Mouse (Mus musculus) embryonic facial prominence, embryonic 11.5 days (tissue): ENCODE results near the gene Wtip. TPM values are rescaled to one million over a fixed set of nuclear protein-coding genes. Genes with fewer than 3 reads are reported as not detected.
"Not testable (repeated sequence)": the region's sequence is repeated elsewhere in the genome, so short reads cannot be mapped to it uniquely, and the experiment has no call there.

Source experiments
- ATAC-seq: fragments of 200-750 bp; cut with Nextera tagmentation; replicated peaks from 2 replicates; pipeline ENCODE4 v1.8.0; 2017; ENCODE audit warnings: low read depth; ENCODE audit not compliant: insufficient number of reproducible peaks, low FRiP score, low TSS enrichment
- DNase-seq: peaks from one replicate; pipeline ENCODE4 v3.0.0-alpha.2; 2015; ENCODE audit warnings: low spot score
- H3K27ac ChIP-seq: fragments of 300-500 bp; sonication (generic); replicated peaks from 2 replicates; pipeline ENCODE4 v1.5.1; 2014; ENCODE audit warnings: mild to moderate bottlenecking, low read depth, low read length, control low read depth
- H3K27me3 ChIP-seq: fragments of 300-500 bp; sonication (generic); 2 replicates; pipeline ENCODE4 v1.6.1; 2014; ENCODE audit warnings: mild to moderate bottlenecking, low read length, moderate library complexity, mixed read lengths; ENCODE audit not compliant: control insufficient read depth, insufficient read depth
- H3K36me3 ChIP-seq: fragments of 300-500 bp; sonication (generic); replicated peaks from 2 replicates; pipeline ENCODE4 v1.6.1; 2014; ENCODE audit warnings: low read depth, mild to moderate bottlenecking, low read length, moderate library complexity, mixed read lengths; ENCODE audit not compliant: control insufficient read depth, insufficient read depth
- H3K4me1 ChIP-seq: fragments of 300-500 bp; sonication (generic); 2 replicates; pipeline ENCODE4 v1.6.1; 2014; ENCODE audit warnings: low read length, mixed read lengths; ENCODE audit not compliant: control insufficient read depth, insufficient read depth
- H3K4me2 ChIP-seq: fragments of 300-500 bp; sonication (generic); 2 replicates; pipeline ENCODE4 v1.6.1; 2014; ENCODE audit warnings: low read depth, mild to moderate bottlenecking, control low read depth, low read length, moderate library complexity
- H3K4me3 ChIP-seq: fragments of 300-500 bp; sonication (generic); 2 replicates; pipeline ENCODE4 v1.5.1; 2014; ENCODE audit warnings: low read depth, low read length, control low read depth
- H3K9ac ChIP-seq: fragments of 300-500 bp; sonication (generic); replicated peaks from 2 replicates; pipeline ENCODE4 v1.6.1; 2014; ENCODE audit warnings: mild to moderate bottlenecking, control low read depth, low read length
- H3K9me3 ChIP-seq: fragments of 300-500 bp; sonication (generic); replicated peaks from 2 replicates; pipeline ENCODE4 v1.6.1; 2016; ENCODE audit warnings: mild to moderate bottlenecking, low read length, inconsistent platforms, mixed read lengths; ENCODE audit not compliant: control insufficient read depth
- WGBS: fragments of 180-500 bp; shearing (Covaris S2); extraction: QIAGEN DNeasy Blood & Tissue Kit; methylation state at CpG from one replicate; pipeline ENCODE4 v1.1.7; 2014; 5-methylcytosine and 5-hydroxymethylcytosine counted together
- polyA plus RNA-seq: library from polyadenylated mRNA; unstranded; fragments of >200 nt; fragmentation: Nextera tagmentation; extraction: Ambion mirVana; gene quantifications from 2 replicates; pipeline ENCODE4 v1.2.1, GENCODE M21; 2014

The Wtip gene
- polyA plus RNA-seq, 1 experiment from 2014 or later: 6.7 TPM

GRCm38 (mm10) chr7:34109190-34109589 lies 23.9 kb downstream of the Wtip start:
- ATAC-seq: no peak
- H3K4me3 ChIP-seq: no peak overlapping the region
- H3K9ac ChIP-seq: no peak overlapping the region
- H3K4me2 ChIP-seq: no peak overlapping the region
- H3K9me3 ChIP-seq: no peaks in the 10 kb centered on the region
- H3K27me3 ChIP-seq: no peaks in the 10 kb centered on the region
- no peaks in the 10 kb centered on the region for H3K4me1 ChIP-seq
- WGBS: 82% methylated on average over 5 of the region's 5 CpGs
- H3K27ac ChIP-seq: no peak overlapping the region
- H3K36me3 ChIP-seq: peaks cover 3% of the 10 kb centered on the region
- no peak for DNase-seq

- Histone ChIP-seq H3K9me3 (no peaks in the 10 kb centered on the region), H3K36me3 (no peaks in the 10 kb centered on the region), H3K27me3 (no peaks in the 10 kb centered on the region), H3K27ac (no peak overlapping the region), H3K4me1 (no peaks in the 10 kb centered on the region), H3K4me3 (no peak overlapping the region), H3K4me2 (no peak overlapping the region), H3K9ac (no peak overlapping the region)
- DNase-seq: no peak
- ATAC-seq: no peak
Observed at GRCm38 (mm10) chr7:34101276-34101675, 31.8 kb downstream of the Wtip start.

GRCm38 (mm10) chr7:34100002-34100401 lies 33.1 kb downstream of the Wtip start:
- Histone ChIP-seq H3K27ac (no peak overlapping the region), H3K36me3 (no peaks in the 10 kb centered on the region), H3K4me3 (no peak overlapping the region), H3K4me2 (no peak overlapping the region), H3K27me3 (no peaks in the 10 kb centered on the region), H3K4me1 (no peaks in the 10 kb centered on the region), H3K9ac (no peak overlapping the region), H3K9me3 (no peaks in the 10 kb centered on the region)
- WGBS: 80% methylated on average over 2 of the region's 2 CpGs
- DNase-seq (no peak), ATAC-seq (no peak)

- no peaks in the 10 kb centered on the region; the same call in 1 of the 2 replicates for H3K9me3 ChIP-seq
- no peaks in the 10 kb centered on the region for H3K4me1 ChIP-seq
- 75% methylated on average over 3 of the region's 3 CpGs for WGBS
- H3K4me3 ChIP-seq: no peak within 1 kb of the TSS
- no peak within 1 kb of the TSS for H3K4me2 ChIP-seq
- no peak within 1 kb of the TSS for H3K27ac ChIP-seq
- no peak within 1 kb of the TSS for H3K9ac ChIP-seq
- H3K36me3 ChIP-seq: no peaks in the 10 kb centered on the region
- no peak for ATAC-seq
- no peak for DNase-seq
- H3K27me3 ChIP-seq: no peaks in the 10 kb centered on the region
Observed at GRCm38 (mm10) chr7:34094911-34095481, 38.1 kb downstream of the Wtip start, which contains the start of gene Scgb1b30. Scgb1b30 (plus strand) TSS chr7:34095431.

GRCm38 (mm10) chr7:34068132-34068531 lies 64.9 kb downstream of the Wtip start:
- not testable (repeated sequence) for H3K9ac ChIP-seq, H3K4me3 ChIP-seq, H3K27me3 ChIP-seq, H3K4me1 ChIP-seq, H3K4me2 ChIP-seq, DNase-seq, H3K9me3 ChIP-seq, ATAC-seq, H3K36me3 ChIP-seq, H3K27ac ChIP-seq
- WGBS: 77% methylated on average over 5 of the region's 5 CpGs

Other genes starting within 250 kb of the Wtip start
- gene Scgb2b26, start 188.2 kb downstream of the Wtip start, polyA plus RNA-seq: not detected in 2 replicates
- gene Scgb2b27, start 119.3 kb downstream of the Wtip start, polyA plus RNA-seq: not detected in 2 replicates
- gene Scgb1b27, start 111.8 kb downstream of the Wtip start, polyA plus RNA-seq: not detected in 2 replicates
- not detected in 2 replicates for gene Scgb1b30, start 37.8 kb downstream of the Wtip start, polyA plus RNA-seq
- 285 and 288 TPM in 2 replicates for gene Uba2, start 36.3 kb upstream of the Wtip start, polyA plus RNA-seq
- 59.0 and 60.9 TPM in 2 replicates for gene Pdcd2l, start 63.4 kb upstream of the Wtip start, polyA plus RNA-seq
- gene Gpi1, start 97.1 kb upstream of the Wtip start, polyA plus RNA-seq: 287 and 295 TPM in 2 replicates
- not detected in 2 replicates for gene Gm6096, start 117.8 kb upstream of the Wtip start, polyA plus RNA-seq
- 28.6 and 30.6 TPM in 2 replicates for gene 4931406P16Rik, start 180.3 kb upstream of the Wtip start, polyA plus RNA-seq